Mouse (Mus musculus) layer of hippocampus, adult 11-12 months (tissue): Measurements from ENCODE around the gene Sec31a.
A peak's percentile ranks its signal among the peaks of the same experiment; 100 is the strongest.

ENCODE experiments used
- DNase-seq: peaks from one replicate; pipeline ENCODE4 v3.0.0; 2022; ENCODE audit warnings: low spot score

Sec31a gene

GRCm38 (mm10) chr5:100408485-100408884 is 7.5 kb downstream of the Sec31a start:
- DNase-seq: no peak

GRCm38 (mm10) chr5:100396753-100397152 is 19.3 kb downstream of the Sec31a start:
- no peak for DNase-seq

GRCm38 (mm10) chr5:100393681-100394080 is 22.4 kb downstream of the Sec31a start:
- DNase-seq: no peak

GRCm38 (mm10) chr5:100392436-100392955 is 23.5 kb downstream of the Sec31a start:
- DNase-seq: no peak

GRCm38 (mm10) chr5:100383782-100384510 is 32.1 kb downstream of the Sec31a start:
- DNase-seq: no peak

GRCm38 (mm10) chr5:100381094-100381493 is 34.9 kb downstream of the Sec31a start:
- DNase-seq: peak; percentile 26

GRCm38 (mm10) chr5:100380277-100380676 is 35.8 kb downstream of the Sec31a start:
- no peak for DNase-seq

- no peak for DNase-seq
Observed at GRCm38 (mm10) chr5:100378981-100379380, 37.1 kb downstream of the Sec31a start.

GRCm38 (mm10) chr5:100378211-100378610 is 37.8 kb downstream of the Sec31a start:
- no peak for DNase-seq

- DNase-seq: no peak
Observed at GRCm38 (mm10) chr5:100377376-100377775, 38.7 kb downstream of the Sec31a start.

GRCm38 (mm10) chr5:100374703-100375102 is 41.3 kb downstream of the Sec31a start:
- no peak for DNase-seq

GRCm38 (mm10) chr5:100373952-100374351 is 42.1 kb downstream of the Sec31a start:
- peak; percentile 57 for DNase-seq

GRCm38 (mm10) chr5:100370919-100371318 is 45.1 kb downstream of the Sec31a start:
- DNase-seq: no peak

- peak; percentile 59 for DNase-seq
Observed at GRCm38 (mm10) chr5:100369825-100370459, 46.1 kb downstream of the Sec31a start.

- DNase-seq: no peak
Observed at GRCm38 (mm10) chr5:100369093-100369492, 46.9 kb downstream of the Sec31a start.

- DNase-seq: no peak
Observed at GRCm38 (mm10) chr5:100368527-100368926, 47.5 kb downstream of the Sec31a start.

- no peak for DNase-seq
Observed at GRCm38 (mm10) chr5:100367051-100367450, 49.0 kb downstream of the Sec31a start.

GRCm38 (mm10) chr5:100360296-100360695 is 55.7 kb downstream of the Sec31a start:
- DNase-seq: no peak

GRCm38 (mm10) chr5:100358334-100358733 is 57.7 kb downstream of the Sec31a start:
- no peak for DNase-seq

- DNase-seq: no peak
Observed at GRCm38 (mm10) chr5:100354644-100355043, 61.4 kb downstream of the Sec31a start.

- no peak for DNase-seq
Observed at GRCm38 (mm10) chr5:100352986-100353848, 62.8 kb downstream of the Sec31a start.

GRCm38 (mm10) chr5:100350907-100351456 is 65.1 kb downstream of the Sec31a start:
- no peak for DNase-seq
